Mouse (Mus musculus) liver, postnatal 0 days (tissue): ENCODE measurements around the gene Slc28a1.

Experiments used
- CTCF ChIP-seq: sonication (generic); IDR thresholded peaks from 2 replicates; pipeline ENCODE4 v1.5.1; 2016; ENCODE audit warnings: antibody characterized with exemption, low read depth
- EP300 ChIP-seq: IDR thresholded peaks from 2 replicates; pipeline ENCODE4 v1.6.1; 2016; ENCODE audit warnings: antibody characterized with exemption, low read depth, mild to moderate bottlenecking

GRCm38 (mm10) chr7:81133941-81134340, 19.3 kb downstream of the Slc28a1 start:
- no peak for TF ChIP-seq CTCF
- no peak for TF ChIP-seq EP300
